Mouse (Mus musculus): ENCODE measurements around the gene Fgfrl1.
A peak's percentile ranks its signal among the peaks of the same experiment; 100 is the strongest.

Fgfrl1 gene

GRCm38 (mm10) chr5:108700346-108700745 is 8.2 kb downstream of the Fgfrl1 start:
- DNase-seq (ENCODE audit: low read depth, low spot score): no peak

- no peak for DNase-seq (ENCODE audit: low read depth, low spot score)
Measured at GRCm38 (mm10) chr5:108701341-108702021, 9.3 kb downstream of the Fgfrl1 start.

- no peak for DNase-seq (ENCODE audit: low read depth, low spot score)
Measured at GRCm38 (mm10) chr5:108703754-108704626, 11.8 kb downstream of the Fgfrl1 start.

- DNase-seq (ENCODE audit: low read depth, low spot score): no peak
Measured at GRCm38 (mm10) chr5:108707758-108708157, 15.6 kb downstream of the Fgfrl1 start.

GRCm38 (mm10) chr5:108708419-108708818 is 16.2 kb downstream of the Fgfrl1 start:
- DNase-seq (ENCODE audit: low read depth, low spot score): no peak

- no peak for DNase-seq (ENCODE audit: low read depth, low spot score)
Measured at GRCm38 (mm10) chr5:108708981-108709731, 17.0 kb downstream of the Fgfrl1 start.

GRCm38 (mm10) chr5:108711968-108712367 is 19.8 kb downstream of the Fgfrl1 start:
- DNase-seq (ENCODE audit: low read depth, low spot score): no peak

- no peak for DNase-seq (ENCODE audit: low read depth, low spot score)
Measured at GRCm38 (mm10) chr5:108713096-108713495, 20.9 kb downstream of the Fgfrl1 start.

GRCm38 (mm10) chr5:108713691-108714090 is 21.5 kb downstream of the Fgfrl1 start:
- no peak for DNase-seq (ENCODE audit: low read depth, low spot score)

- DNase-seq (ENCODE audit: low read depth, low spot score): no peak
Measured at GRCm38 (mm10) chr5:108714149-108714548, 22.0 kb downstream of the Fgfrl1 start.

GRCm38 (mm10) chr5:108715974-108716373 is 23.8 kb downstream of the Fgfrl1 start:
- DNase-seq (ENCODE audit: low read depth, low spot score): no peak

- no peak for DNase-seq (ENCODE audit: low read depth, low spot score)
Measured at GRCm38 (mm10) chr5:108718051-108718450, 25.9 kb downstream of the Fgfrl1 start.

GRCm38 (mm10) chr5:108719761-108720160 is 27.6 kb downstream of the Fgfrl1 start:
- DNase-seq (ENCODE audit: low read depth, low spot score): no peak

GRCm38 (mm10) chr5:108724006-108724405 is 31.8 kb downstream of the Fgfrl1 start:
- DNase-seq (ENCODE audit: low read depth, low spot score): no peak

GRCm38 (mm10) chr5:108726557-108727248 is 34.5 kb downstream of the Fgfrl1 start:
- DNase-seq (ENCODE audit: low read depth, low spot score): peak; percentile 24

- DNase-seq (ENCODE audit: low read depth, low spot score): no peak
Measured at GRCm38 (mm10) chr5:108727425-108727824, 35.2 kb downstream of the Fgfrl1 start.

- DNase-seq (ENCODE audit: low read depth, low spot score): no peak
Measured at GRCm38 (mm10) chr5:108741844-108742243, 49.7 kb downstream of the Fgfrl1 start.

- DNase-seq (ENCODE audit: low read depth, low spot score): no peak
Measured at GRCm38 (mm10) chr5:108742596-108742995, 50.4 kb downstream of the Fgfrl1 start.

- DNase-seq (ENCODE audit: low read depth, low spot score): no peak
Measured at GRCm38 (mm10) chr5:108743856-108744255, 51.7 kb downstream of the Fgfrl1 start.

GRCm38 (mm10) chr5:108744629-108745028 is 52.4 kb downstream of the Fgfrl1 start:
- no peak for DNase-seq (ENCODE audit: low read depth, low spot score)

Measured in WW6 (cell line).